Mouse (Mus musculus) olfactory bulb, adult 2 months (tissue): Measurements from ENCODE around the gene Rhbdl3. TPM values are rescaled to one million over a fixed set of nuclear protein-coding genes. Genes with fewer than 3 reads are reported as not detected.
"Not testable (repeated sequence)": the region's sequence is repeated elsewhere in the genome, so short reads cannot be mapped to it uniquely, and the experiment has no call there.

ENCODE experiments used
- H3K27ac ChIP-seq: fragments of 200-500 bp; 2 replicates; pipeline ENCODE4 v1.5.1; 2012; ENCODE audit warnings: low read depth, low read length; ENCODE audit not compliant: insufficient read depth
- H3K4me1 ChIP-seq: fragments of 200-500 bp; 2 replicates; pipeline ENCODE4 v1.6.1; 2012; ENCODE audit warnings: low read length; ENCODE audit not compliant: control insufficient read depth, insufficient read depth
- H3K4me3 ChIP-seq: fragments of 200-500 bp; 2 replicates; pipeline ENCODE4 v1.5.1; 2012; ENCODE audit warnings: mild to moderate bottlenecking, low read depth, low read length, moderate library complexity; ENCODE audit not compliant: insufficient read depth
- CTCF ChIP-seq: fragments of 200-500 bp; IDR thresholded peaks from 2 replicates; pipeline ENCODE4 v1.5.1; 2012; ENCODE audit warnings: low read depth, mild to moderate bottlenecking, low read length, moderate library complexity; ENCODE audit not compliant: insufficient read depth
- POLR2A ChIP-seq: fragments of 200-500 bp; IDR thresholded peaks from 2 replicates; pipeline ENCODE4 v1.6.1; 2012; ENCODE audit warnings: mild to moderate bottlenecking, low read depth, low read length, moderate library complexity; ENCODE audit not compliant: insufficient read depth
- WGBS: fragments of 180-500 bp; shearing (Covaris S2); methylation state at CpG from one replicate; pipeline ENCODE4 v1.1.7; 2018; 5-methylcytosine and 5-hydroxymethylcytosine counted together
- polyA plus RNA-seq: library from polyadenylated mRNA; stranded (reverse); fragments of >200 nt; gene quantifications from 2 replicates; pipeline ENCODE4 v1.2.4, GENCODE M21; 2012; ENCODE audit warnings: low replicate concordance; ENCODE audit not compliant: missing spikeins, insufficient read depth, insufficient read length

The Rhbdl3 gene
- polyA plus RNA-seq, 1 experiment = not detected

- Histone ChIP-seq H3K27ac (peak within 1 kb of the TSS; percentile 79), H3K4me3 (peak within 1 kb of the TSS; percentile 83), H3K4me1 (no peaks in the 10 kb centered on the region)
- TF ChIP-seq CTCF = no peak
- TF ChIP-seq POLR2A = peak; percentile 83
- under 1% methylated on average over 43 of the region's 43 CpGs for WGBS
Observed at GRCm38 (mm10) chr11:80377712-80378451, 77.2 kb downstream of the Rhbdl3 start, which contains the start of gene 5730455P16Rik. Gene 5730455P16Rik (minus strand): TSS chr11:80378034.

GRCm38 (mm10) chr11:80378452-80379068 is 77.8 kb downstream of the Rhbdl3 start:
- H3K4me1 ChIP-seq, H3K4me3 ChIP-seq: not testable (repeated sequence)
- H3K27ac ChIP-seq = peak overlapping the region; percentile 60; the same call in 1 of the 2 replicates
- WGBS = 57% methylated on average over 2 of the region's 2 CpGs

GRCm38 (mm10) chr11:80379184-80379583 is 78.5 kb downstream of the Rhbdl3 start:
- H3K4me1 ChIP-seq, H3K4me3 ChIP-seq, H3K27ac ChIP-seq: not testable (repeated sequence)
- 97% methylated on average over 7 of the region's 7 CpGs for WGBS

- H3K4me1 ChIP-seq = no peaks in the 10 kb centered on the region
- peak overlapping the region; percentile 88 for H3K4me3 ChIP-seq
- WGBS = 2% methylated on average over 12 of the region's 12 CpGs
- H3K27ac ChIP-seq = peak overlapping the region; percentile 91
- no peak for TF ChIP-seq POLR2A
- no peak for TF ChIP-seq CTCF
Observed at GRCm38 (mm10) chr11:80382626-80383018, 81.9 kb downstream of the Rhbdl3 start.

DNA sequence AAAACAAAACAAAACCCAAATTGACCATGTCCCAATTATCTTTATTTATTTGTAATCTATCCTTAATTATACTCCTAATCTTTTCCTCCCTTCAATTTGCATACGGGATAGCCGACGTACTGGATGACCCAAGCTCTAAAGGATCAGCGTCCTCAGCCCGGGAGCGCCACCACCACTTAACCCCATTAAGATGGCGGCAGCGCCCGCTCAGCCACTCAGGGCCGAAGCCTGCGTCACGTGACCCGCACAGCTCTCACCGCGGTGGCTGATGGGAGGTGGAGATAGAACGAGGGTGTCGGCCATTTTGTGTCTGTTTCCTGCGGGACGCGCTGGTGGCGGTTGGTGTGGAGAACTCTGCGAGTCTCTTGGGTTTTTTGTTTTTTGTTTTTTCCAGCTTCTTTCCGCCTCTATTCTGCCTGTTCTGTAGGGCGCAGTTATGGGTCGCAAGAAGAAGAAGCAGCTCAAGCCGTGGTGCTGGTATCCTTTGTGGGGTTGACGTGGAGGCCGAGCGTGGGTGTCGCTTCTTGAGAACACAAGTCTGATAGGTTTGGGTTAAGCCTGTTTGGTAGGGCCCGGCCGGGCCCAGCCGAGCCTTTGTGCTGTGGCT is 82.4 kb downstream of the Rhbdl3 start, which contains the start of gene Zfp207:
Zfp207 (plus strand) TSS at position 261 of the 607 bp plus-strand sequence.
- H3K4me3 ChIP-seq = peak within 1 kb of the TSS; percentile 88
- WGBS = under 1% methylated on average over 33 of the region's 33 CpGs
- peak within 1 kb of the TSS; percentile 91 for H3K27ac ChIP-seq
- H3K4me1 ChIP-seq = no peaks in the 10 kb centered on the region
- peak; percentile 69 for TF ChIP-seq POLR2A
- TF ChIP-seq CTCF = no peak

GRCm38 (mm10) chr11:80383626-80384046 is 82.9 kb downstream of the Rhbdl3 start:
- Histone ChIP-seq H3K4me1 (no peaks in the 10 kb centered on the region), H3K4me3 (peak overlapping the region; percentile 88), H3K27ac (peak overlapping the region; percentile 88)
- under 1% methylated on average over 20 of the region's 20 CpGs for WGBS
- no peak for TF ChIP-seq POLR2A

DNA sequence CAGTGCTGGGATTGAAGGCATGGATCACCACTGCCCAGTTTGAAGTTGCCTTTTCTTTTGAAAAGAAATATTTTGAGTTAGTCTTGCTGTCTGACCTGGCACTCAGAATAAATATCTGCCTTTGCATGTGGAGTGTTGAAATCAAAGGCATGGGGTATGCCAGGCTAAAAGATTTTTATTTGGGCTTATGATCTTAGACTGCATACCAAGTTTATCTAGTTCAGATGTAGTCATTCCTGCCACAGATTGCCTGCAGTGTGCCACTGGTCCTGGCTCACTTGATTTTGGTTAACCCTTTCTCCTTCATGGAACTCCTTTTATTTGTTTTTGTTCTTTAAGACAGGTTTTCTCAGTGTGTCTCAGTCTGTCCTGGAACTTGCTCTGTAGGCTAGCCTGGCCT is 83.7 kb downstream of the Rhbdl3 start:
- Histone ChIP-seq H3K4me1 (no peaks in the 10 kb centered on the region), H3K27ac (no peak overlapping the region), H3K4me3 (peak overlapping the region; percentile 52)
- TF ChIP-seq CTCF (no peak), POLR2A (no peak)

DNA sequence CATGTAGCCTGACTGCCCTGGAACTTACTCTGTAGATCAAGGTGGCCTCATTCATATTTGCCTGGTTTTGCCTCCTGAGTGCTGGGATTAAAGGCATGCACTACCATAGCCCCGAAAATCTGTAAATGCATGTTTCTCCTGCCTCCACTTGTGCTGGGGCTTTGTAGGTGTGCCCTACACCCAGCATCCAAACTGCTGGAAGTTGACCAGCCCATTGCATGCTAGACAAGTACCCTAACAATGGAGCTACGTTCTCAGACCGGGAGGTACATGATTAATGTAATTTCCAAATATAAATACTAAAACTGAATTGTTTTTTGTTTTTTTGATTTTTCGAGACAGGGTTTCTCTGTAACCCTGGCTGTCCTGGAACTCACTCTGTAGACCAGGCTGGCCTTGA is 84.3 kb downstream of the Rhbdl3 start:
- 9% methylated on average over 4 of the region's 4 CpGs for WGBS

DNA sequence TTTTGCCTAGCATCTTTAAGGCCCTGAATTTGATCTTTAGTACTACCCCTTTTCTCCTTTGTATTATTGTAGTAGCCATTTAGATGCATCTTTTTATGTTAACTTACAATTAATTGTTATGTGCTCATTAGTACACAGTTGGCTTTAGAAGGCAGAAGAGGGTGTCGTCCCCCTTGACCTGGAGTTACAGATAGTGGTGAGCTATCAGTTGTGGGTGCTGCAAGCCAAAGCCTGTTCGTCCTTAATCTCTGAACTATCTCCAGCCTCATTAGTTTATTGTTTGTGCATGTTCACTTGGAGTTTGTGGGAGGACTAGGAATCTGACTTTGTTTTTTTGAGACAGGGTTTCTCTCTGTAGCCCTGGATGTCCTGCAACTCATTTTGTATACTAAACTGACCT is 86.1 kb downstream of the Rhbdl3 start:
- no peak overlapping the region for H3K27ac ChIP-seq
- TF ChIP-seq POLR2A = no peak
- no peak for TF ChIP-seq CTCF
- no peaks in the 10 kb centered on the region for H3K4me1 ChIP-seq
- no peak overlapping the region for H3K4me3 ChIP-seq
- WGBS = 17% methylated on average over 2 of the region's 2 CpGs

More for the DNA sequence above, 84.3 kb downstream of the Rhbdl3 start:
- Histone ChIP-seq H3K4me3 (peak overlapping the region; percentile 45), H3K27ac (no peak overlapping the region), H3K4me1 (no peaks in the 10 kb centered on the region)
- TF ChIP-seq CTCF (no peak), POLR2A (no peak)
